ENCODE assay signal across 21 mouse cellular contexts in the genomic region with DNA sequence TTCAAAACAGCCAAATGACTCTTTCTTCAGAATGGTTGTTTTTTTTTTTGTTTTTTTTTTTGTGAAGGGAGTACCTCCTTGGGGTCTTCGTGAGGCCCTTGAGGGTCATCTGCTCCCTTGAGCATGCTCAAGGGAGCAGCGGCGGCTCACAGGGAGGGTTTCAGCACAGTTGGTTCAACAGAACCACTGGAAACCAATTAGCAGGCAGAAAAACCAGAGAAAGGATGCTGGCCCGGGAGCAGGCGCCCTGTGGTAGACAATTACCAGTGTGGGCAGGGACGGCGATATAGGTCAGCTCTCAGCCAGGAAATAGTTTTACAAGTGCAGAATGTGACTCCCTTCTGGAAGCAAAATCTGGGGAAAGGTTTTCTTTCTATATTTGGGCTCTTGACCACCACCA. TPM values are rescaled to one million over a fixed set of nuclear protein-coding genes. Genes with fewer than 3 reads are reported as not detected.
DNase-seq lines count a peak whose midpoint lies in the region; ATAC-seq and TF ChIP-seq lines count a peak whose summit lies in the region.
"Had no signal": no experiment of that assay in that cellular context is flagged by ENCODE, and none has a peak within 500 bp of the region (broad histone marks: within the 10 kb centered on the region; RNA-seq: fewer than 3 reads in every experiment).

No protein-coding gene starts in this region.

- no peak for TF ChIP-seq POLR2A in ES-Bruce4 (IDR thresholded peaks at IDR 0.05; ENCODE audit: insufficient read depth, low read length)

- H3K4me3 ChIP-seq in midbrain, embryonic 11.5 days (ENCODE audit: low read depth, low read length) = no peak overlapping the region
- H3K4me3 ChIP-seq in midbrain, embryonic 15.5 days = no peak overlapping the region
- H3K4me3 ChIP-seq in ES-Bruce4 (ENCODE audit: low read depth, low read length) = no peak overlapping the region
- H3K4me3 ChIP-seq in intestine, embryonic 16.5 days (ENCODE audit: low read length) = no peak overlapping the region
- H3K4me3 ChIP-seq: embryonic facial prominence, embryonic 10.5 days; embryonic facial prominence, embryonic 12.5 days; forebrain, embryonic 13.5 days; forebrain, embryonic 15.5 days had no signal

- H3K36me3 ChIP-seq in midbrain, embryonic 11.5 days (ENCODE audit: control insufficient read depth, insufficient read depth, low read length) = no peaks in the 10 kb centered on the region
- H3K36me3 ChIP-seq in midbrain, embryonic 15.5 days (replicated peaks) = no peaks in the 10 kb centered on the region
- no peaks in the 10 kb centered on the region for H3K36me3 ChIP-seq in ES-Bruce4 (ENCODE audit: control insufficient read depth, insufficient read depth, low read length, poor library complexity, severe bottlenecking)
- no peaks in the 10 kb centered on the region for H3K36me3 ChIP-seq in intestine, embryonic 16.5 days (ENCODE audit: control insufficient read depth, insufficient read depth, low read length)
- H3K36me3 ChIP-seq: embryonic facial prominence, embryonic 10.5 days; embryonic facial prominence, embryonic 12.5 days; forebrain, embryonic 15.5 days had no signal

- no peak overlapping the region for H3K4me2 ChIP-seq in midbrain, embryonic 11.5 days
- H3K4me2 ChIP-seq in midbrain, embryonic 15.5 days = no peak overlapping the region
- no peak overlapping the region for H3K4me2 ChIP-seq in intestine, embryonic 16.5 days (ENCODE audit: low read depth, low read length)
- H3K4me2 ChIP-seq: embryonic facial prominence, embryonic 12.5 days; forebrain, embryonic 13.5 days; forebrain, embryonic 15.5 days had no signal

- WGBS in midbrain, embryonic 11.5 days = 74% methylated on average over 7 of the region's 7 CpGs
- 64% methylated on average over 7 of the region's 7 CpGs for WGBS in midbrain, embryonic 15.5 days
- WGBS in intestine, embryonic 16.5 days = 63% methylated on average over 7 of the region's 7 CpGs

- H3K9ac ChIP-seq in midbrain, embryonic 11.5 days (ENCODE audit: low read length) = no peak overlapping the region
- H3K9ac ChIP-seq in midbrain, embryonic 15.5 days = no peak overlapping the region
- H3K9ac ChIP-seq in ES-Bruce4 (ENCODE audit: low read depth, poor library complexity, severe bottlenecking) = no peak overlapping the region
- H3K9ac ChIP-seq in intestine, embryonic 16.5 days (ENCODE audit: low read depth, low read length) = no peak overlapping the region
- H3K9ac ChIP-seq: embryonic facial prominence, embryonic 12.5 days; forebrain, embryonic 13.5 days; forebrain, embryonic 15.5 days; forebrain, postnatal 0 days had no signal

- no peaks in the 10 kb centered on the region for H3K4me1 ChIP-seq in midbrain, embryonic 11.5 days (ENCODE audit: control insufficient read depth, insufficient read depth, low read length)
- H3K4me1 ChIP-seq in midbrain, embryonic 15.5 days = no peaks in the 10 kb centered on the region
- H3K4me1 ChIP-seq in ES-Bruce4 (ENCODE audit: control insufficient read depth, insufficient read depth, low read length) = peaks cover 7% of the 10 kb centered on the region
- no peaks in the 10 kb centered on the region for H3K4me1 ChIP-seq in intestine, embryonic 16.5 days (ENCODE audit: control insufficient read depth, insufficient read depth, low read length)
- H3K4me1 ChIP-seq: embryonic facial prominence, embryonic 12.5 days had no signal

- TF ChIP-seq CTCF in ES-Bruce4 (IDR thresholded peaks at IDR 0.05; ENCODE audit: low read depth, low read length) = no peak

- H3K27me3 ChIP-seq in midbrain, embryonic 11.5 days (ENCODE audit: control insufficient read depth, insufficient read depth, low read length) = no peaks in the 10 kb centered on the region
- H3K27me3 ChIP-seq in midbrain, embryonic 15.5 days (replicated peaks) = no peaks in the 10 kb centered on the region
- H3K27me3 ChIP-seq in ES-Bruce4 (ENCODE audit: control insufficient read depth, insufficient read depth, low read length, poor library complexity, severe bottlenecking) = no peaks in the 10 kb centered on the region
- H3K27me3 ChIP-seq in intestine, embryonic 16.5 days (replicated peaks; ENCODE audit: control insufficient read depth, insufficient read depth, low read length) = no peaks in the 10 kb centered on the region
- H3K27me3 ChIP-seq: embryonic facial prominence, embryonic 12.5 days; forebrain, embryonic 15.5 days; Patski had no signal

- H3K9me3 ChIP-seq in midbrain, embryonic 11.5 days (ENCODE audit: control insufficient read depth, low read length) = no peaks in the 10 kb centered on the region
- H3K9me3 ChIP-seq in midbrain, embryonic 15.5 days = no peaks in the 10 kb centered on the region
- no peaks in the 10 kb centered on the region for H3K9me3 ChIP-seq in ES-Bruce4 (replicated peaks; ENCODE audit: control insufficient read depth, insufficient read depth, low read length, poor library complexity, severe bottlenecking)
- no peaks in the 10 kb centered on the region for H3K9me3 ChIP-seq in intestine, embryonic 16.5 days (ENCODE audit: control insufficient read depth, low read length)
- H3K9me3 ChIP-seq: embryonic facial prominence, embryonic 10.5 days; embryonic facial prominence, embryonic 12.5 days; forebrain, embryonic 13.5 days; forebrain, embryonic 15.5 days had no signal

- no peak for ATAC-seq in midbrain, embryonic 11.5 days (ENCODE audit: low FRiP score)
- no peak for ATAC-seq in midbrain, embryonic 15.5 days (replicated peaks)
- no peak for ATAC-seq in intestine, embryonic 16.5 days
- ATAC-seq: activated CD4-positive, CD25-positive, alpha-beta regulatory T cell, adult 4 months; forebrain, embryonic 13.5 days; forebrain, embryonic 15.5 days; forebrain, postnatal 0 days; Patski had no signal

- TF ChIP-seq EP300 in ES-Bruce4 (IDR thresholded peaks at IDR 0.05; ENCODE audit: insufficient read depth, low read depth, low read length) = no peak

- DNase-seq in midbrain, embryonic 11.5 days (ENCODE audit: low spot score, missing footprints) = peak; percentile 65
- DNase-seq in right cerebral cortex, postnatal 25 days = peak; percentile 3
- no peak for DNase-seq in right cerebral cortex, adult 2 months (ENCODE audit: low spot score in 2 of 2)
- no peak for DNase-seq in thymus, postnatal 25 days
- DNase-seq: adrenal gland, adult 8-10 months; adrenal gland, postnatal 14 days; adrenal gland, postnatal 36 days; cerebellum, adult 11-12 months; cerebellum, adult 9-10 months; cerebellum, postnatal 10 days; forebrain, postnatal 0 days had no signal

- H3K27ac ChIP-seq in midbrain, embryonic 11.5 days (ENCODE audit: low read depth, low read length) = no peak overlapping the region
- H3K27ac ChIP-seq in midbrain, embryonic 15.5 days = no peak overlapping the region
- H3K27ac ChIP-seq in ES-Bruce4 (ENCODE audit: insufficient read depth, low read length) = peak overlapping the region; percentile 57
- no peak overlapping the region for H3K27ac ChIP-seq in intestine, embryonic 16.5 days (ENCODE audit: low read length)
- H3K27ac ChIP-seq: embryonic facial prominence, embryonic 10.5 days; embryonic facial prominence, embryonic 12.5 days; forebrain, embryonic 13.5 days; forebrain, embryonic 15.5 days had no signal

RNA-seq across cellular contexts. Expression of a gene that starts 21.0 kb away (rescaled TPM):
- polyA plus RNA-seq in midbrain, embryonic 11.5 days (2014; fragmentation: Nextera tagmentation; extraction: Ambion mirVana) = 0.81 and 0.96 TPM in 2 replicates
- 0.74 and 1.1 TPM in 2 replicates for polyA plus RNA-seq in midbrain, embryonic 15.5 days (2015; fragmentation: Nextera tagmentation; extraction: Ambion mirVana)
- 0.68 and 0.79 TPM in 2 replicates for polyA plus RNA-seq in ES-Bruce4 (2011; ENCODE audit: insufficient read depth, insufficient read length, low read depth, missing spikeins)
- 0.13 and 0.16 TPM in 2 replicates for polyA plus RNA-seq in intestine, embryonic 16.5 days (2015; fragmentation: Nextera tagmentation; extraction: Ambion mirVana)
- polyA plus RNA-seq: activated CD4-positive, CD25-positive, alpha-beta regulatory T cell, adult 4 months; C2C12; Patski had no signal

RNA-seq across cellular contexts. Expression of a gene that starts 33.4 kb away (rescaled TPM):
- 1.5 TPM in 2 replicates for polyA plus RNA-seq in midbrain, embryonic 11.5 days (2014; fragmentation: Nextera tagmentation; extraction: Ambion mirVana)
- polyA plus RNA-seq in midbrain, embryonic 15.5 days (2015; fragmentation: Nextera tagmentation; extraction: Ambion mirVana) = 4.3 and 4.7 TPM in 2 replicates
- polyA plus RNA-seq in ES-Bruce4 (2011; ENCODE audit: insufficient read depth, insufficient read length, low read depth, missing spikeins) = 1.0 and 1.3 TPM in 2 replicates
- polyA plus RNA-seq in intestine, embryonic 16.5 days (2015; fragmentation: Nextera tagmentation; extraction: Ambion mirVana) = 1.3 and 1.5 TPM in 2 replicates
- polyA plus RNA-seq: activated CD4-positive, CD25-positive, alpha-beta regulatory T cell, adult 4 months; C2C12; Patski had no signal

RNA-seq across cellular contexts. Expression of a gene that starts 53.8 kb away (rescaled TPM):
- polyA plus RNA-seq in midbrain, embryonic 11.5 days (2014; fragmentation: Nextera tagmentation; extraction: Ambion mirVana) = 0.08 and 0.12 TPM in 2 replicates
- 0.06 and 0.13 TPM in 2 replicates for polyA plus RNA-seq in midbrain, embryonic 15.5 days (2015; fragmentation: Nextera tagmentation; extraction: Ambion mirVana)
- polyA plus RNA-seq in ES-Bruce4 (2011; ENCODE audit: insufficient read depth, insufficient read length, low read depth, missing spikeins) = not detected in 2 replicates
- 2.3 and 2.7 TPM in 2 replicates for polyA plus RNA-seq in intestine, embryonic 16.5 days (2015; fragmentation: Nextera tagmentation; extraction: Ambion mirVana)
- polyA plus RNA-seq: activated CD4-positive, CD25-positive, alpha-beta regulatory T cell, adult 4 months; C2C12; embryonic facial prominence, embryonic 10.5 days; embryonic facial prominence, embryonic 12.5 days; forebrain, embryonic 13.5 days; forebrain, embryonic 15.5 days; forebrain, postnatal 0 days; Patski had no signal

Comparison
In these comparisons a context has a peak if more than half of its experiments do, and no peak if none do; other contexts are left out.
1. DNase-seq: peak in midbrain, embryonic 11.5 days (single experiment) and right cerebral cortex, postnatal 25 days (single experiment); none in right cerebral cortex, adult 2 months (0 of 2) and thymus, postnatal 25 days (single experiment).